Mouse (Mus musculus) gonadal fat pad, adult 2 months (tissue): ENCODE results near the gene Carmil1. TPM values are rescaled to one million over a fixed set of nuclear protein-coding genes. Genes with fewer than 3 reads are reported as not detected.

ENCODE experiments used
- DNase-seq: peaks from one replicate; pipeline ENCODE4 v3.0.0-alpha.2; 2012; ENCODE audit warnings: low read depth
- polyA plus RNA-seq: library from polyadenylated mRNA; depleted of rRNA; stranded (reverse); fragments of >200 nt; gene quantifications from 2 replicates; pipeline ENCODE4 v1.2.3, GENCODE M21; 2012

Carmil1 gene
- polyA plus RNA-seq, 1 experiment: 11.2 TPM

DNA sequence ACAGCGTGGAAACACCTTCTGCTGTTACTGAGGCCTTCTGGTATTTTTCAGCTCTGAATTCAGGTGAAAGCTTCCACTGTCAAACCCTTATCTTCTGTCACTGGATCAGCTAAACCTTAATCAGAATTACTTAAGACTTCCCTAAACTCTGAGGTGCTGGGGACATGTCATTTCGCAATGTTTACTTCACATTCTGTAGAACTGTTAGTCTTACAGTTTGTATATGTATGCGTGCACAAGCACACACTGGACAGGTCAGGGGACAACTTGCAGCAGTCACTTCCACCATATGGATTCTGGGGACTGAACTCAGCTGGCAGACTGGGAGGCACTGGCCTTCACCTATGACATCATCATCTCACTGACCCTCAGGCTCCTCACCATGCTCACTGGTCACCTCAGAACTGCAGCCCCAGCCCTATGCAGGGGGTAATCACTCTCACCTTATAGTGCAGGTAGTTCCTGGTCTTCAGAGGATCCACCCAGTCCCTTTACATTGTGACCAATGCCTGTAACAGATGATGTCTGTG is 60.1 kb downstream of the Carmil1 start:
- no peak for DNase-seq

DNA sequence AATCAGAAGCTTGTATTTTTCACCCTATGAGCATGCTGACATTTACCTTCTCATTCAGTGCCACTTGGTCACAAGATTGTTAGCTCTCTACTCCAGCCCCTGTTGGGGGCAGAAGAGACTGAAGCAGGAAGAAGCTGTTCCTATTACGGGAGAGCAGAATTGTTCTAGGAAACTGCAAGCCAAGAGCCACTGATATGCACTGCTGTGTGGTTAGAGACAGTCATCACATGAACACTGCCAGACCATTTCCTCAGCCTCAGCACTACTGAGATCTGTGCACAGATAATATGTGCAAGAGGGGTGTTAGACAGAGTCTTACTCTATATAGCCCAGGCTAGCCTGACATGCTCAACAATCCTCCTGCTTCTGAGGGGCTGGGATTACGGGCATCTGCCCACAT is 69.4 kb downstream of the Carmil1 start:
- no peak for DNase-seq

DNA sequence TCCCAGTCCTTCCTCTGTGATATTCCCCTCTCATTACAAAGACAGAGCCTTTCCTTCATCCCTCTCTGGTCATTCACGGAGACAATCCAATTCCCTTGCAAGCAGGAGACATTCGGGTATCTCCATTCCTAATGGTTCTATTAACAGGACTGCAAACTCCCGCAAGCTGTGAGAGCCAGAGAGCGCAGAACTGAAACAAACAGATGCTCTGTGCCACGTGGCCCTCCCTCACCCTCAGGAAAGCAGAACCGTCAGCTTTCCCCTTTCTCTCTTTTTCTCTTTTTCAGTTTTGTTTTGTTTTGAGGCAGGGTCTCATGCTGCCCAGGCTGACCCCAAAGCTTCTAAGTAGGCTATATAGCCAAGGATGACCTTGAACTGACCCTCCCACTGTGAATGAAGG is 74.5 kb downstream of the Carmil1 start:
- DNase-seq: no peak

DNA sequence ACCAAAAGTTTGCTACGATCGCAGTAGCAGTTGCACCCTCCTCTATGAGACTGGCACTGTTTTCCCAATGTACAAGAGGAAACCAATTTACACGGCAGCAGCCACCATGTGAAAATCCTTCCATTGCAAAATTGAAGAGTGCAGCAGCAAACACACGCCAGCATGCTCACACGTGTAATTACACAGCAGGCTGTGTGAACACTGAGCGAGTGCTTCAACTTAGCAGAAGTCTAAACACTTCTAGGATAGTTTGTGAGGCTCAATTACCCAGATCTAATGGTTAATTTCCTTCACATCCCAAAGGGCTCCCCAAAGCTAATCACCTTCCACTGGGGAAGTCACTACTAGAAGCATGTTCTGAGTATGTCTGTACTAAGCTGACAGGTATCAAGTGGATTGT is 78.3 kb downstream of the Carmil1 start:
- DNase-seq: no peak

DNA sequence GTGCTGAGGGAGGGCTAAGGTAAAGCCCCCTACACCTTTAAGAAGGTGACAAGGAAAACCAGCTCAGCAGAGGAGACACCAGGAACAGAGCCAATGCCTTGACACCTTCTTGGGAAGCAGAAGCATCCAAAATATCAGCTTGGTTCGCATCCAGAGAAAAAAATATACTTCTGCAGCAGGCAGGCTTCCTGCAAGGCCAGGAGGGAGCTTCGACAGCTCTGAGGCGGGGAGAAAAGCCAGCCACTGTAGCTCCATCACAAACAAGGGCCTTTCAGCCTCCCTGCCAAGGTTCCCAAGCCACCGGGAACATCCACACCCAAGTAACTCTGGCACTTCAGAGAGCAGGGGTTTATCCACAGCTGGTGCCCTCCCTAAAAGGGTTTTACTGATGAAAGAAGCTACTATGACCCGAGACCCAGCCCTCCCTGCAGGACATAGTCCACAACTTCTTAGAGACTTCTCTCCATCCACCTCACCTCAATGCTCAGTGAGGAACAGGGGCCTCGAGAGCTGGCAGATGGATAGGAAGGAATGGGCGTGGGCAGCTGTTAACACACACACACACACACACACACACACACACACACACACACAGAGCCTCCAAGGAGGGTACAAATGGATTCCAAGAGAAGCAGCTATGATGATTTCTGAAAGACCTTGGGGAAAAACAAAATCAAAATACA is 80.6 kb downstream of the Carmil1 start:
- no peak for DNase-seq

DNA sequence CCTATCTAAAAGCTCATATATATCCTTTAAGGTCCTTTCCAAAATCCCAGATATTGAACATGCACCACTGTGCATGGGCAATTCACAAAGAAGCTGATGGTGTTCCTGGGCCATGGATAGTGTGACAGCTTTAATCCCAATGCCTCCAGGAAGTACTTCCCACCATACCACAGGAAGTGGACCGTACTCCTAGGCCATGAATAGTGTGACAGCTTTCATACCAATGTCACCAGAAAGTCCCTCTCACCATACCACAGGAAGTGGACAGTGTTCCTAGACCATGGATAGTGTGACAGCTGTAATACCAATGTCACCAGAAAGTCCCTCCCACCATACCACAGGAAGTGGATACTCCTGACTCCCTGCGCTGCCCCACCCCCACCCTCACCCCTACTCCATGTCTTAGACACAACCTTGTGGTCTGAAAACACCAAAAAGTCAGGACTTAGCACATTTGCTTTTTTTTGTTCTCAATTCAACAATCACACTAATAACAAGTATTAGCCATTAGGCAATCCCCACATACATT is 82.1 kb downstream of the Carmil1 start:
- no peak for DNase-seq

DNA sequence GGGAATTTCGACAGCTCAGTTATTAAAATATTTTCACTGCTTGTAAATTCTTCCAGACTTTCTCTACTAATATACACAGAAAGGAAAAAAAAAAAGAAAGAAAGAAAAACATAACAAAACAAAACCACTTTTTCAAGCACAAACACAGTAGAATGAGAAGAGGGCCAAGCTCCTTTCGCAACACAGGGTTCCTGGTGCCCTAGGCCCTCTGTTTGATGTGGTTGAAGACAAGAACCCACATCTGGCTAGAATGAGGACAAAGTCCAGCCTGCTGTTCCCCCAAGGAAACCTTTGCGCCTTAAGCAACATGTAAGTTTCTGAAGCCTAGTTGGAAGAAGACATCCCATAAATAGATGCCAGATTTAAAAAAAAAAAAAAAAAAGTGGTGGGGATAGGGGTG is 85.2 kb downstream of the Carmil1 start:
- peak; percentile 38 for DNase-seq

DNA sequence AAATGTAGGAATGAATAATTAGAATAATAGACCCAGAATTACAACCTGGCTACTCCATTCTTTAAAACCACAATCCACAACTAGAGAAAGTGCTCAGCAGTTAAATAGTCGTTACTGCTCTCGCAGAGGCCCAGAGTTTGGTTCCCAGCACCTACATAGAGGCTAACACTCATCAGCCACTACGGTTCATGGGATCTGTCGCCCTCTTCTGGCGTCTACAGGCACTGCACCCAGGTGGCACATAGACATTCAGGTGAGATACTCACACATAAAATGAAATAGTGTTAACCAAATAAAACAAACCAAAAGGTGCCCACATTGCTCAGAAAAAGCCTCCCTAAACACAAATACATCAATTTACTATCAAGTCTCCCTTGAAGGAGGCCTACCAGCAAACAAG is 86.6 kb downstream of the Carmil1 start:
- no peak for DNase-seq

DNA sequence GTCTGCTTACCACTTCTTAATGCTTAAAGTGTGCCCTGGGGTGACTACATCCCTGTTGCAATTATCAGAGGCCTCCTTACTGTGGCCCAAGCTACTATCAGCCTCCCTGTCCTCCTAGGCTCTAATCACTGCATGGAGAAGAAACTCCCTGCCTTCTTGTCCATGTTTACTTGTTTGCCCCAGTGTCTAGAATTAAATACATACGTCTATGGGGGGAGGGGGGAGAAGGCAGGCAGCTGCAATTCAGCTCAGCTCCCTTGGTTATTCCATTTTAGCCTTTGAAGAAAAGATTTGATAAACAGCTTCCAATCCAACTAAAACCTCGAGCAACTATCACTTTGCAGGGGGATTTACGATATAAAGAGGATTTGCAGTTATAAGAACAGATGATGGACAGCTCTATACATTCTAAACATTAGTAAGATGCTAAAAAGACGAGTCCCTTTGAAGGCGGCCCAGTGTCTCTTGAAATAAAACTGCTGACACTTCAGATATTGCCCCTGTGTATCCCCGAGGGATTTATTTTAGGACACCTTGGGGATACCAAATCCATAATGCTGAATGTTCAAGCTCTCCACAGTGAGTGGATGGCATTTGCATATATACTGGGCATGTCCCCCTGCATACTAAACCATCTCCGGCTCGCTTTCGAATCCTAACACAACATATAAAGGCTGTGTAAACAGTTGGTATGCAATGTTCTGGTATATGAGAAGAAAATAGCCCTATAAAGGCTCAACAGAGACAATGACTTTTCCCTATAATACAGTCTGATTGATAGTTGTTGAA is 89.5 kb downstream of the Carmil1 start:
- no peak for DNase-seq

DNA sequence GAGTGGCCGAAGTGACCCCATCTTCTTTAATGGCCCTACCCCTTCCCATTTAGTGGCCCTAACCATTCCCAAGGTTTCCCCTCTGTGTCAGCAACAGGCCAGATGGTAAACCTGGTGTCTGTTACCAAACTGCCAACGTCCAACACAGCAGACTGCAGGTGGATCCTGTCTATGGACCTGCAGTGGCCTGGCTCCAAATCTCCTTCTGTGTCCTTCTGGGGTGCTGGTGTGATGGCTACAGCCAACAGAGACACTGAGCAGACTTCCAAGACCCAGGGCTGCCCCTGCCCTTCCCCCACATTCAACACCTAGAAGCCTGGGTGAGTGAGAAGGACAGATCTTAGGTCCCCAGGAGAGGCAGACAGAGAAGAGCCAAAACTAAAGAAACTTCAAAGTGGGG is 93.6 kb downstream of the Carmil1 start:
- DNase-seq: no peak

DNA sequence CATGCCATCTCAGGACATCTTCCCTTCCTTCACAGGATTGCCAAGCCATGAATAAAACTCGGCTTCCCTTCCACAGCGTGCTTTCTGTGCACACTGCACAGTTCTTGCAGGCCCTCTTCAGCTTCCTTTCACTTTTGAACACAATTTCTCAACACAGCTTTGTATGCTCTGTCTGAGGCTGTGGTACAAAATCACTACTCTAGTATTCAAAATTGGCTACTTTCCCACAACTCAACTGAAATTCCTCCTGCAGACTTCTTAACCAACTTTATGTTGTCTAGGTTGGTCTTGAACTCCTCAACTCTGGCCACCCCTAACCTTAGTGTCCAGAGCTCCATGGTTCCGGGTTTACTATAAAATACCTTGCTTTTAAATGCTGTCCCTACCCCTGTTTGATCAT is 95.0 kb downstream of the Carmil1 start:
- no peak for DNase-seq

DNA sequence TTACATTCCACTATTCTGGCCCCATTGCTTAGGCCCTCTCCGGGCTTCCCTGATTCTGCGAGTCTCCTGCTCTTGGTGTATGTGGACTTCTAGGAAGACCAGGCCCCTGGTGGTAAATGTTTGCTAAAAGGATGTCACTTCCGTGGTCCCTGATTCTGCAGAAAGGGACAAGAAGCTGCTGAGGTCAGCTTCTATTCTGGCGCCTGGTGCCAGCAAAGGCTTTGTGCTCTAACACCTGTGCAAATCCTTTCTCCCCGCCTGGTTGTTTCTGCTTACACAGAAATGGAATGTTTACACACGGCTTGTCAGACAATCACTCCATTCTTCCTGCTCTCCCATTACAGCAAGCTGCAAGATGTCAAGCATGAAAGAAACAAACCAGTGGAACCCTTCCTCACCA is 97.7 kb downstream of the Carmil1 start:
- no peak for DNase-seq

DNA sequence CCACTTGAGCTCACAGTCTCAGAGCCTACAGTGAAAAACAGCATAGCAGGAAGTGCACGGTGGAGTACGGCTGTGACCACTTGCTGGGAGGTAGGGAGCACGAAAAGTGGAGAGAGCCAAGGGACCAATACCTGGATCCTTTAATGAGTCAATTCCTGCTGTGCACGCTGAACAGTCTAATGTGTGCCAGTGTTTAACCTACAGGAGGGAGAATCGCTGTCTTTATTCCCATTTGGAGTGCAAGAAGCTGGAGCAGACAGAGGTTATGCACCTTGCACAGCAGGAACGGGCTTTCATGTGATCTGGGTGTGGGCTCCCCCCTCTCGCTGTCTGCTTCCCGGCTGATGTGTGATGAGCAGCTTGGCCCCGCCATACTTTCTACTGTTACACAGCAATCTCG is 101.1 kb downstream of the Carmil1 start:
- no peak for DNase-seq

DNA sequence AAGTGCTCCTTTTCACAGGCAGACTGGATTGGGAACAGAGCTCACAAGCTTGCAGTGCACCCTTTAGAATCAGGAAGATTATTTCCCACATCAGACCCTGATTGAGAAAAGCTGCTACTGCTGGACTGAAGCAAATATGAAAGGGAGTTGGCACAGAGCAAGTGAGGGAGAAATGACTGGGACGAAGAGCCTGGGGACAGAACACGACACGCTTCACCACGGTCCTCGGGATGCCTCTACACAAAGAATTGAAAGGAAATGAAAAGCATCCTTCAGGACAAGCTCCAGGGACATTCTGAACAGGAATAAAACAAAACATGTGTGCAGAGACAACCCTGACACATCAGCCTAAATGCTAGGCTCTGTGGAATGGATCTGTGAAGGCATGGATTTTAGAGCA is 103.0 kb downstream of the Carmil1 start:
- DNase-seq: no peak

DNA sequence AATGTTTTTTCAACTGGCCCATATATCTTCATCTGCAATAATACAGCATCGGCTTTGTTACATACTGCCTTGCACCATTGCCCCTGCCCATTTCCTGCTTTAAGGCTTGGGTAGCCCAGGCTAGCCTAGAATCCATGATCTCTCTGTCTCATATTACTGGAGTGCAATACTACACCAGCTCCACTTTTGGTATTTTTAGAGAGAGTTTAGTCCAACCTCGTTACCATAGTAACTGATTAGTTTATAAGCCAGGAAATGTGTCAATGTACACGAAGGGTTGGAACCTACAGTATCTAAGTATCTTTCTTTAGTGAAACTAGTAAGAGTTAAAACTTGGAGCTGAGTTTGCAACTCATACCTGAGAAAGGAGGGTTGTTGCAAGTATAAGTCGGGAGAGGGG is 103.8 kb downstream of the Carmil1 start:
- DNase-seq: no peak

DNA sequence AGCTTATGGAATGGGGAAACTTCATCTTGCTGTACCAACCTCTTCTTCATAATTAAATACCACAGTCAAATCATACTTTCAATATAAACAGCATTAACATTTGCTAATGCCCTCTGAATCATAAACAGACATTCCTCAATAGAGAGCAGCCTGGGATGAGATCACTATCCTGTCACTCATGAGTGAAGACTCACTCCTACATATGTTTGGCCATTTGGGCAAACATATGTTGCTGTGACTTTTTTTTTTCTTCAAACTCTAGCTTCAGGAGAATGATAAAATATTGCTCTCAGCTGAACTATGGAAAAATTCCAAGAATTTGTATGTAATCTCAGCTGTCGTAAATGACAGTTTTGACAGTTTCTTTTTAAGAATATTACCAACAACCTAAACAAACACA is 110.9 kb downstream of the Carmil1 start:
- DNase-seq: no peak

DNA sequence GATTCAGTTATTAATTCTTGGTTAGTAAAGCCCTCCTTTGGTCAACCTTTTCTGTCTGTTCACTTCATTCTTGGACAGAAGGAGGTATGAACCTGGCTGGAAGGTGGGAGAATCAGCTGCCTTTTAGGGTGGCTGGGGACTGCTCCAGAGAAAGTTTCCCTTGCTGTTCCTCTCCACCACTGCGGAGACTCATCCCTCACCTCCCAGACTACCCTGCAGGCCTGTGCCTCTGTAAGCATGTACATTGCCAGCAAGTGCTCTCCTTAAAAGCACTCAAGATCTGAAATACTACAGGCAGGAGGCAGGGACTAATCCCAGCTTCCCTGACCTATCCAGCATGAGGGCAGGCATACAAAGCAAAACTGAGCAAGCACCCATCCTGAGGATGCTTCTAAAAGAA is 117.2 kb downstream of the Carmil1 start:
- DNase-seq: no peak

DNA sequence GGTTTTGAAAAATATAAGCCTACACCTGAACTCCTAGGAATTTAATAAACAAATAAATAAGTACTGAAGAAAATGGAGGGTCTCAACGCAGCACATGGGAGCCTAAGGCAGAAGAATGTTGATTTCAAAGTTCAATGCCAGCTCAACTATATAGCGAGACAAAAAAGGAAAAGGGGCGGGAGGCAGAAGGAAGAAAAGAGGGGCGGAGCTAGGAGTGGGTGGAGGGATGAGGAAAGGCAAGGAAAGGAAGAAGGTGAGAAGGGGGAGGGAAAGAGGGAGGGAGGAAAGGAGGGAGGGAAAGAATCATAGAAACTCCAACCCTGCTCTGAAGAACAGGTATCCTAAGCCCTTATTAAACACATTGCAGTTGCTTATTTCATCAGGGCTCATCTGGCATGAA is 119.5 kb downstream of the Carmil1 start:
- DNase-seq: no peak

DNA sequence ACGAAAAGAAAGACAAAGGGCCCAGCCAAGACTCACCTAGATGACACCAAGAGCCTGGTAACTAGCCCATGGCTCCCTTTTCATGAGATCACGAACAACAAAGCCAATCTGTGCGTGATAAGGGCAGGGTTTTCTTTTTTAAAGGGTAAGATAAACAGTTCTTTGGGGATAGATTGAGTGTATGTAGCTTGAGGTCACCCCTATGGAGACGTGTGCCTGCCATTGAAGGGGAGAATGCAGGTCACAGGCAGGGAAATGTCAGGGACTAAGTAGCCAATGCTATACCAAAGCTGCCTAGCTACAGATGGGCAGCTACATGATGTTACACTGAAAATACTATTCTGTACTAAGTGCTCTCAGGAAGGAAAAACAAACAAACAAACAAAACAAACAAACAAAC is 120.6 kb downstream of the Carmil1 start:
- DNase-seq: no peak

DNA sequence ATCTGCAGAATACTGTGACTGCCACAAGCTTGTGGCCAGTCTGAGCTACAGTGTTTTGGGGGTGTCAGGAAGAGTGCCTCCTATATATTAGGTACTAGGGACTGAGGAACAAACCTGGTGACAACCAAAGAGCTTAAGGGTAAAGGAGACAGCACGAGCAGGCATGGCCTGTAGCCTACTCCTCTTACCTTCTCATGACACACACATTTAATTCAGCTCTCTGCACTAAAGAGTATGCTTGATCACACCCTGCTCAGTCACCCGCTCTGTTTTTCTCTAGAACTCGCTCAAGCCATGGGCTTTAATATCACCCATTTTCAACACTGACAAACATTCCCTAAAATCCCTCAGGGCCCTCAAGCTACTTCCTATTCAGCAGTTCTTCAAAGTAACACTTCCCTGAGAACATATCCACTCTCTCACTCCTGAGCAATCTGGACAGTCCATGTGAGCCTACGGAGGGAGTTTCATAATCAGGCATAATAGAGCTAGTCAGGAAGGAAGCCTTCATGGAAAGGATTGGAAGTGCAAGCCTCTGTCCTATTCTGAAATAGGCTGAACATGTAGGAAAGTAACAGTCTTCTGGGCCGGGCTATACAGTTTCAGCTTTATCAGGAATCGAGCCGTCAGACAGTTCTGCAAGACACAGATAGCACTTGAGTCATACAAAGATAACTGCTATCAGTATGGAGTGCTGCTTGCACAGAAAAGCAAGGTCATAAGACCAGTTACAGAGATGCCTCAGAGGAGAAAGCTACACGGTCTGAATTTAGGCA is 121.2 kb downstream of the Carmil1 start:
- no peak for DNase-seq

DNA sequence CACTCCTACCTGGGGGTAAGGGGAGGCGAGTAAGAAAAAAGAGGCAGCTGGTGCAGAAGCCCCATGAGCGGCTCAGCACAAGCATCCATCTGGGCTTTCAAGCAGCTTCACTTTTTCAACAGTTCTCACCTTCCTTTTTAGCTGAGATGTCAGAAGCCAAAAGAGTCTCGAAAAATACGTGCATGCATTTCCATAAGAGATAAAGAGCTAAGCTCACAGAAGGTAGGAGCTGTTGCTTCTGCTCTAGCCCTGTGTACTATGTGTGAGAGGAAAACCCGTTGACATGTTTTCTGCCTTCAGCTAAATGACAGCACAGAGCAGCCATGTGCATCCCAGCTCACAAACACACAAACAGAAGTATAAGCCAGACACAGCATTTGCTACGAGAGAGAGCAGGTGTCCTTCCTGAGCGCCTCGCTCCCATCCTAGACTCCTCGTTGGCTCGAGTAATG is 123.0 kb downstream of the Carmil1 start:
- DNase-seq: no peak

DNA sequence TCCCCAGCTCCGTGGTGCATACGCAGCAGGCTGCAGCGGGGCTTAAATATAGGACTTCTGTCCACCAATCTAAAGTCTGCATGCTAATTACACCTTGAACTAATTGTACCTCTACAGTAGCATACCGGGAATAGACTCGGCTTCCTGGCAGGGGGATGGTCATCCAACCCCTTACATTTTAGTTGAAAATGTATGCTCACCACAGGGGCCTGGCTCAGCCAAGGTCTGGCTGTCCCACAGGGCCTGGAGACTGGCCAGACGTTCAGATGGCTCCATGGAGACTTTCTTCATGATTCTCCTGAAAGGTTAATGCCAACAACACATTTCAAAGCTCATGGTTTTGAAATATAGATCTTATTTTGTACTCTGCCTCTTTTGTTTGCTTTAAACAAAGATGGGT is 125.4 kb downstream of the Carmil1 start:
- DNase-seq: no peak
